Mouse (Mus musculus) mouse trophoblast stem cell (cell line): ENCODE measurements at regions not wholly inside any gene's neighbourhood (a gene's known extent, or its start where the extent isn't known, plus 50 kb on each side); places are given as distances from the start of the nearest gene placed in this dataset.

Experiments
- in situ Hi-C, 2 experiments: fragments of 300-500 bp; cut with MseI, MboI; formaldehyde crosslinking; loops; 2 replicates in 1 of 2; 3 replicates in 1 of 2; pipeline ENCODE4 v1.15.1; 2025

DNA sequence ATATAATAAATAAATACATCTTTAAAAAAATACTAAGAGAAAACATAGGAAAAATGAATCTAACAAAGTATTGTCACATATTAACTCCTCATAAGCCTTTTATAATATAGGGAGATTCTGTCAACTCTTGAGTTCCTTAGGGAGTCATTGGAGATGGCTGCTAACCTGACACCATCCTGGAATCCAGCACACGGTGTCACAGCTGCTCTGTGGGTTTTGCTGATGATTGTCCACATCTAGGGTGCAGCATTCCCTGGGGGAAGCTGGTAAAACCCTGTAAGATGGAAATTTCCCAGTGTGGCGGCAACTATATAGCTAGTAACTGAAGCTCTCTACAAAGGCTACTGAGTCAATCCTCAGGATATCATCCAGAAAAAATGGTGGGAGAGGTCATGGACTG, 58.9 kb upstream of the E2f3 start:
- in situ Hi-C loops = no loop called here

DNA sequence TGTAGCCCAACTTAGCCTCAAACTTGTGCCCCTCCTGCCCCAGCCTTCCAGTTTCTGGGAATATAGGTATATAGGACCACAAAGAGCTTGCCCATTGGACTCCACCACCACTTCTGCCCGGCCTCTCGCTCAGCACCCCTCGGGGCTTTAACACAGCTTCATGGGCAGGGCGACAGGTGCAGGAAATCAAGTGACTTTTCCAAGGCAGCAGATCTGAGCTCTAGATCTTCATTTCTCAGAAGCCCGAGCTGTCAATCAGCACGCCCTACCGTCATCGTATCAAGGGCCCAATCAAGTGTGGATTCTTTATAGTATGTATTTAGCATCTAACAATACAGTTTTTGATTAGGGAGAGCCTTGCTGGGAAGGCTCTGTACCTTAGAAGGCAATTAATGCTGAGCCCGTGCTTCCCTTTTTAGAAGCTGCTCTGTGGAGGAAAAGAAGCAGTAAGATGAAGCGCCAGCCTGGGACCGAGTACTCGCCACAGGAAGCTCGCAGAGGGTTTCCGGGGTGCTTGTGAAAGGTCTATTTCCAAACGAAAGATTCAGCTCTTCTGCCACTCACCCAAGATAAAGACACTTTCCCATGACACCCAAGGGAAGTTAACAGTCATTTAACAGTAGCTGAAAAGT, 56.9 kb upstream of the E2f3 start:
- in situ Hi-C loops = no loop called here

DNA sequence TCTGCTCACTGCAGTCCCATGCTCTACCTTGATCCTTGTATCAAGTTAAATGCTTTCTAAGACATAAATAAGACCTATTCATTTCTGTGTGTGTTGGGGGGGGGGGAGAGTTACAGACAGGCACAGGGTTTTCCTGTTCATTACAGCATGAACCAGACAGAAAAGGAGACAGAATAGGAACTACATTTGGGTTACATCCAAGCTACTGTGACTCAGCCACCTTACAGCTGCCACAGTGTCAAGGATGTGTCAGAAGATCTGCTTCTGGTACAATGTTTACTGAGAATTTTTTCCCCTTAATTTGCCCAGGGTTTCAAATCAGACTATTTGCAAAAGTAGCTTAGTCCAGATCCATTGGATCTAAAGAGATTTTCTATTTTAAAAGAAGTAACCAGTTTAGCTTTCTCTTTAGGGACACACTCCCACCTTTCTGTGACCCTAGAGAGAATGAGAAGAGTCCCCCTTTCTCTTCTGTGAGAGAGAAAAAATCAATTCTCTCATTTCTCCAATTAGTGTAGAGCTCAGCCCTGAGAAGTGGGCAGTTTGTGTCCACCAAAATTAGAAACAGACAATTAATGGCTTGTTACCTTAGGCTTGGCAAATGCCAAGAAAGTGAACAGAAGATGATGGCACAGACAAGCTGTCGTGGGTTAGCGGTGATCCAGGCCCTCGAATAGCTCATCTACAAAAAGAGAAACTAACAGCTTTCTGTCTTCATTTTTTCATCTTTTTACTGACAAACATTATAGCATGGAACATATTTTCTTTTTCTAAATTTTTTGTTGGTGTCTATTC, 55.8 kb upstream of the E2f3 start:
- in situ Hi-C loops = no loop called here

DNA sequence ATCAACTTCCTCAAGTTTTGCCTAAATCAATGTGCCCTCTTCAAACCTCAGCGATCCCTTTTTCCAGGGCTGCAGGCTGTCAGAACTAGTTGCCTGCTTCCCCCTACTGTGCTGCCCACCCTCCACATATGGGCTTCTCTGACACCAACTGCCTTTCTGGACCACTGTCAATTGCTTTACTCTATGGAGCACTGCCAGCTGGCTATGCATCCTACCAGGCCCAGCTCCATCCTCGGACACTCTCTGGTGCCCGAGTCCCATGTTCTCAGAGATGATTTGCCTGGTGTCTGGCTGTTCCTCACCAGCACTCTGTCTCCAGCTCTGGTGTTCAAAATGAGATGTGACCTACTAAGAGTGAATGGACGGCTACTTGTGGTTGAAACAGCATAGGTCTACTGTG, 54.4 kb upstream of the E2f3 start:
- in situ Hi-C loops = no loop called here

DNA sequence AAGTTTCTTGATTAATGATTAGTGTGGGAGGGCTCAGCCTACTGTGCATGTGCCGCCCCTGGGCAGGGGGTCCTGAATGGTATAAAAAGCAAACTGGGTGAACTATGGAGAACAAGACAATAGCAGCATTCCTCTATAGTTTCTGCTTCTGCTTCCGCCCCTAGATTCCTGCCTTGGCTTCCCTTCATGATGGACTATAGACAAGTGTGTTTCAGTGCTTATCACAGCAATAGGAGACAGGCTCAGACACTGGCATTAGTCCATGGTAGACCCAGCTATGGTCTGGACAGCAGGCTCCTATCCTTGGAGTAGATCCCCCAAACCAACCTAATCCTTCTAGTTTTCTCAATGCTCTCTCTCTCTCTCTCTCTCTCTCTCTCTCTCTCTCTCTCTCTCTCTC, 53.9 kb upstream of the E2f3 start:
- in situ Hi-C loops = no loop called here

DNA sequence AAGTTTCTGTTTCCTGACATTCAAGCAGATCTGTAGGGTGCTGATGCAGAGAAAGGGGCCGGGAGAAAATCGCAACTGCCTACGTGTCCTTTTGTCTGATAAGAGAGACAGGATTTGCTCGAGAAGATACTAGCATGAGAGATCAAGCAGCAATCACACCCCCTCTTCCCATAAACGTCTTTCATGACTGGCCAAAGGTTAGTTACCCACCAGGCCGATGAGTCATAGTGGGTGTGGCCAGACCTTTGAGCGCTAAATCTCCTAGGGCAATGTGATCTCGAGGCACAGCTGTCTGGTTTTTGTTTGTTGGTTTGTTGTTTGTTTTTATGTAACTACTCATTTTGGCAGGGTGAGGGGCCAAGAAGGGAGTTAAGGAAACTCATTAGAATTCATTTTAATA, 50.7 kb upstream of the E2f3 start:
- in situ Hi-C loops = no loop called here

DNA sequence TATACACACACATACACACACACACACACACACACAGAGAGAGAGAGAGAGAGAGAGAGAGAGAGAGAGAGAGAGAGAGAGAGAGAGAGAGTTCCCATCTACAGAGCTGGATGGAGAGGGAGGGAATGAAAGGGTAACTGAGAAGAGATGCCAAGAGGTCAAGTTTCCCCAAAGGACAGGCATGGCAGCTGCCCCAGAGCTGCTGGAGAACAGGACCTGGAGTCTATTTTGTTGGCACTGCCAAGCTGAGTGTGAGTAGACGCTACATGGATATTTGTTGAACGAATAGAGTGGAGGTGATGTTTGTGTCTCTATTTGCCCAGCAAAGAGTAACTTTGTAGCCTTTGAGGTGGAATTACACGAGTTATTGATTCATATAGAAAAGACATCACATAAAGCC, 50.2 kb upstream of the E2f3 start:
- in situ Hi-C loops = no loop called here
